Mouse (Mus musculus): ENCODE data around the gene Pisd.
"Not testable (repeated sequence)": the region's sequence is repeated elsewhere in the genome, so short reads cannot be mapped to it uniquely, and the experiment has no call there.

- TF ChIP-seq CTCF (IDR thresholded peaks at IDR 0.05; ENCODE audit: extremely low read depth, insufficient read length, insufficient replicate concordance, low read depth, low read length); POLR2A (IDR thresholded peaks at IDR 0.05; ENCODE audit: low read depth, low read length): not testable (repeated sequence)
Observed at GRCm38 (mm10) chr5:32828766-32829165, 43.3 kb upstream of the Pisd start.
